Mouse (Mus musculus) forebrain, embryonic 11.5 days (tissue): ENCODE measurements around the gene 4930558K02Rik. TPM values are rescaled to one million over a fixed set of nuclear protein-coding genes. Genes with fewer than 3 reads are reported as not detected.

Experiments
- ATAC-seq: fragments of 200-750 bp; cut with Nextera tagmentation; replicated peaks from 2 replicates; pipeline ENCODE4 v1.8.0; 2017; ENCODE audit warnings: moderate TSS enrichment; ENCODE audit not compliant: low FRiP score
- DNase-seq: peaks from one replicate; pipeline ENCODE4 v3.0.0-alpha.2; 2017; ENCODE audit warnings: low spot score
- H3K27ac ChIP-seq: fragments of 300-500 bp; sonication (generic); 2 replicates; pipeline ENCODE4 v1.5.1; 2014; ENCODE audit warnings: low read depth, low read length
- H3K27me3 ChIP-seq: fragments of 300-500 bp; sonication (generic); 2 replicates; pipeline ENCODE4 v1.6.1; 2014; ENCODE audit warnings: mild to moderate bottlenecking, low read length, mixed read lengths; ENCODE audit not compliant: control insufficient read depth, insufficient read depth
- H3K36me3 ChIP-seq: fragments of 300-500 bp; sonication (generic); 2 replicates; pipeline ENCODE4 v1.6.1; 2014; ENCODE audit warnings: mild to moderate bottlenecking, low read length, moderate library complexity, mixed read lengths; ENCODE audit not compliant: control insufficient read depth, insufficient read depth
- H3K4me1 ChIP-seq: fragments of 300-500 bp; sonication (generic); replicated peaks from 2 replicates; pipeline ENCODE4 v1.6.1; 2014; ENCODE audit warnings: low read length, mixed read lengths; ENCODE audit not compliant: control insufficient read depth, insufficient read depth
- H3K4me2 ChIP-seq: fragments of 300-500 bp; sonication (generic); 2 replicates; pipeline ENCODE4 v1.6.1; 2014; ENCODE audit warnings: low read depth, mild to moderate bottlenecking, low read length, moderate library complexity, mixed read lengths; ENCODE audit not compliant: severe bottlenecking
- H3K4me3 ChIP-seq: fragments of 300-500 bp; sonication (generic); 2 replicates; pipeline ENCODE4 v1.5.1; 2014; ENCODE audit warnings: low read depth, low read length
- H3K9ac ChIP-seq: fragments of 300-500 bp; sonication (generic); 2 replicates; pipeline ENCODE4 v1.6.1; 2014; ENCODE audit warnings: low read length
- H3K9me3 ChIP-seq: fragments of 300-500 bp; sonication (generic); 2 replicates; pipeline ENCODE4 v1.6.1; 2016; ENCODE audit warnings: low read length, mixed read lengths; ENCODE audit not compliant: control insufficient read depth
- WGBS: fragments of 180-500 bp; shearing (Covaris S2); extraction: QIAGEN DNeasy Blood & Tissue Kit; methylation state at CpG from one replicate; pipeline ENCODE4 v1.1.7; 2014; 5-methylcytosine and 5-hydroxymethylcytosine counted together
- polyA plus RNA-seq: library from polyadenylated mRNA; unstranded; fragments of >200 nt; fragmentation: Nextera tagmentation; extraction: Ambion mirVana; gene quantifications from 2 replicates; pipeline ENCODE4 v1.2.1, GENCODE M21; 2014

4930558K02Rik gene
- polyA plus RNA-seq, 1 experiment from 2014 or later: not detected

GRCm38 (mm10) chr1:162003729-162004517 lies 24.5 kb upstream of the 4930558K02Rik start:
- H3K4me2 ChIP-seq: no peak overlapping the region

GRCm38 (mm10) chr1:162001328-162001727 lies 21.9 kb upstream of the 4930558K02Rik start:
- peaks cover 11% of the 10 kb centered on the region for H3K4me1 ChIP-seq
- H3K9ac ChIP-seq: no peak overlapping the region
- DNase-seq (no peak), ATAC-seq (no peak)
- no peaks in the 10 kb centered on the region for H3K9me3 ChIP-seq
- 0 out of 2 replicates have a peak overlapping the region, but pooled peaks have one; percentile 3 for H3K27ac ChIP-seq
- 73% methylated on average over 8 of the region's 8 CpGs for WGBS
- H3K36me3 ChIP-seq: no peaks in the 10 kb centered on the region
- H3K4me2 ChIP-seq: no peak overlapping the region
- no peaks in the 10 kb centered on the region for H3K27me3 ChIP-seq
- H3K4me3 ChIP-seq: no peak overlapping the region

More at GRCm38 (mm10) chr1:162003729-162004517, 24.5 kb upstream of the 4930558K02Rik start:
- peaks cover 11% of the 10 kb centered on the region for H3K4me1 ChIP-seq
- no peak overlapping the region for H3K9ac ChIP-seq
- H3K36me3 ChIP-seq: no peaks in the 10 kb centered on the region
- H3K27ac ChIP-seq: no peak overlapping the region; the same call in 1 of the 2 replicates
- no peak overlapping the region for H3K4me3 ChIP-seq
- 47% methylated on average over 14 of the region's 14 CpGs for WGBS
- DNase-seq: no peak
- H3K27me3 ChIP-seq: no peaks in the 10 kb centered on the region
- ATAC-seq: no peak
- no peaks in the 10 kb centered on the region for H3K9me3 ChIP-seq

- peak overlapping the region; percentile 55 for H3K9ac ChIP-seq
- peak; percentile 85 for ATAC-seq
- H3K27me3 ChIP-seq: no peaks in the 10 kb centered on the region
- H3K4me3 ChIP-seq: no peak overlapping the region
- peaks cover 8% of the 10 kb centered on the region for H3K4me1 ChIP-seq
- peak; percentile 73 for DNase-seq
- H3K9me3 ChIP-seq: no peaks in the 10 kb centered on the region
- H3K4me2 ChIP-seq: peak overlapping the region; percentile 40; the same call in 1 of the 2 replicates
- no peaks in the 10 kb centered on the region for H3K36me3 ChIP-seq
- WGBS: 3% methylated on average over 4 of the region's 4 CpGs
- H3K27ac ChIP-seq: peak overlapping the region; percentile 60; the same call in 1 of the 2 replicates
Observed at GRCm38 (mm10) chr1:161999882-162000371, 20.5 kb upstream of the 4930558K02Rik start.

GRCm38 (mm10) chr1:161999338-161999737 lies 19.9 kb upstream of the 4930558K02Rik start:
- 43% methylated on average over 4 of the region's 5 CpGs for WGBS
- Histone ChIP-seq H3K4me3 (no peak overlapping the region), H3K36me3 (no peaks in the 10 kb centered on the region), H3K4me2 (no peak overlapping the region), H3K27me3 (no peaks in the 10 kb centered on the region), H3K9ac (peak overlapping the region; percentile 28; the same call in 1 of the 2 replicates), H3K27ac (no peak overlapping the region; the same call in 1 of the 2 replicates), H3K4me1 (peaks cover 7% of the 10 kb centered on the region), H3K9me3 (no peaks in the 10 kb centered on the region)
- DNase-seq (no peak), ATAC-seq (0 out of 2 replicates have a peak, but pooled peaks have one; percentile 28)

GRCm38 (mm10) chr1:161998781-161999180 lies 19.3 kb upstream of the 4930558K02Rik start:
- peaks cover 1% of the 10 kb centered on the region; the same call in 1 of the 2 replicates for H3K4me1 ChIP-seq
- H3K4me2 ChIP-seq: no peak overlapping the region
- ATAC-seq: no peak
- WGBS: 72% methylated on average over 4 of the region's 4 CpGs
- H3K9me3 ChIP-seq: no peaks in the 10 kb centered on the region
- H3K27ac ChIP-seq: no peak overlapping the region
- H3K9ac ChIP-seq: no peak overlapping the region
- H3K36me3 ChIP-seq: no peaks in the 10 kb centered on the region
- no peak overlapping the region for H3K4me3 ChIP-seq
- no peaks in the 10 kb centered on the region for H3K27me3 ChIP-seq
- no peak for DNase-seq

- no peaks in the 10 kb centered on the region for H3K9me3 ChIP-seq
- H3K36me3 ChIP-seq: no peaks in the 10 kb centered on the region
- H3K4me3 ChIP-seq: no peak overlapping the region
- H3K9ac ChIP-seq: no peak overlapping the region
- no peak overlapping the region for H3K27ac ChIP-seq
- DNase-seq (no peak), ATAC-seq (no peak)
- 90% methylated on average over 7 of the region's 7 CpGs for WGBS
- no peaks in the 10 kb centered on the region for H3K27me3 ChIP-seq
- H3K4me2 ChIP-seq: no peak overlapping the region
- H3K4me1 ChIP-seq: no peaks in the 10 kb centered on the region
Observed at GRCm38 (mm10) chr1:161992389-161992788, 13.0 kb upstream of the 4930558K02Rik start.

- H3K9ac ChIP-seq: no peak overlapping the region
- WGBS: 89% methylated on average over 11 of the region's 11 CpGs
- H3K27ac ChIP-seq: no peak overlapping the region
- no peak for ATAC-seq
- no peaks in the 10 kb centered on the region for H3K4me1 ChIP-seq
- H3K4me3 ChIP-seq: no peak overlapping the region
- no peak overlapping the region for H3K4me2 ChIP-seq
- no peaks in the 10 kb centered on the region for H3K27me3 ChIP-seq
- H3K9me3 ChIP-seq: no peaks in the 10 kb centered on the region
- no peaks in the 10 kb centered on the region for H3K36me3 ChIP-seq
- DNase-seq: no peak
Observed at GRCm38 (mm10) chr1:161991846-161992245, 12.4 kb upstream of the 4930558K02Rik start.

- DNase-seq: no peak
- H3K27me3 ChIP-seq: no peaks in the 10 kb centered on the region
- no peaks in the 10 kb centered on the region for H3K4me1 ChIP-seq
- H3K36me3 ChIP-seq: no peaks in the 10 kb centered on the region
- H3K9ac ChIP-seq: no peak overlapping the region
- H3K4me3 ChIP-seq: no peak overlapping the region
- no peak overlapping the region for H3K27ac ChIP-seq
- 69% methylated on average over 10 of the region's 10 CpGs for WGBS
- no peak for ATAC-seq
- no peaks in the 10 kb centered on the region for H3K9me3 ChIP-seq
- H3K4me2 ChIP-seq: no peak overlapping the region
Observed at GRCm38 (mm10) chr1:161990684-161991578, 11.5 kb upstream of the 4930558K02Rik start.
